Mouse (Mus musculus) layer of hippocampus, adult 18-20 months (tissue): ENCODE results near the gene Clec5a. TPM values are rescaled to one million over a fixed set of nuclear protein-coding genes. Genes with fewer than 3 reads are reported as not detected.
A peak's percentile ranks its signal among the peaks of the same experiment; 100 is the strongest.
"Not testable (repeated sequence)": the region's sequence is repeated elsewhere in the genome, so short reads cannot be mapped to it uniquely, and the experiment has no call there.

Experiments
- DNase-seq, 2 experiments: peaks; one replicate each; pipeline ENCODE4 v3.0.0; 2022; ENCODE audit warnings: low spot score in 2 of 2
- long read RNA-seq: library from polyadenylated mRNA; stranded (forward); transcript quantifications from one replicate; pipeline ENCODE4 v2.0.0, GENCODE M21; 2021
- total RNA-seq, 2 experiments: library from RNA; stranded (reverse); gene quantifications; 2 replicates each; pipeline ENCODE4 v1.2.3; 2021

The Clec5a gene
- total RNA-seq, result 1 to 10 TPM in 1 of 2 experiments, under 1 TPM in 1; 0.99 to 1.4 TPM
- long read RNA-seq, partial matches to known transcripts, result 0 of 1 reads
- long read RNA-seq, other reads (novel, unspliced or antisense), result 0 of 1 reads

GRCm38 (mm10) chr6:40585645-40586044, at the start of gene Clec5a:
Clec5a (minus strand) TSS chr6:40585821.
- no peak for DNase-seq

- no peak for DNase-seq
Observed at GRCm38 (mm10) chr6:40634640-40635071, 49.0 kb upstream of the Clec5a start.

DNA sequence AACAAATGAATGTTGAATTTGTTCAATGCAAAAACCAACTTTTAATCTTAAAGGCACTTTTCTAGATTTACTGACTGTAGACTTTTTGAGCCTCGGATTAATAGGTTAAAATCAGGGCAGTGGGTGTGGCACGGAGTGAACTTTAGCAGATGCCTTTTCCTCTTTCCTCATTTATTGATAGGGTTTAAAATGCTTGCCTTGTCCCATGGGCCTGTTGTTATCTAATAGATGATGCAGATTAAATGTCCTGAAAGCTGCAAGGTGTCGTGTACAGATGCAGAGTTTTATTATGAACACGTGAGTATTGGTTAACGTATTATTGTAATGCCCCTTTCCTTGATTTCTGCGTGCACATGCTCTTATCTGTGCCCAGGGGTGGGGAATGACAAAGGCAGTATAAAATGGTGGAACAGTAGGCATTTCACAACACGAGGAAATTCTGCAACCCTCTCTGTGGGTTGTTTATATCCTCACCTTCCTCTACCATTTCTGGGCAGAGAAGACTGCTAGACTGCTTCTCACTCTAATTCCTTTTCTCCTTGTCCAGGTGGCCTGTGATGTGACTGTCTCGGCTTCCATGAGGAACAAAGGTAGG, 42.9 kb upstream of the Clec5a start, which contains the start of gene Mgam:
Gene Mgam, plus strand, starts transcription at position 426 of the 595 bp plus-strand sequence.
- no peak for DNase-seq

DNA sequence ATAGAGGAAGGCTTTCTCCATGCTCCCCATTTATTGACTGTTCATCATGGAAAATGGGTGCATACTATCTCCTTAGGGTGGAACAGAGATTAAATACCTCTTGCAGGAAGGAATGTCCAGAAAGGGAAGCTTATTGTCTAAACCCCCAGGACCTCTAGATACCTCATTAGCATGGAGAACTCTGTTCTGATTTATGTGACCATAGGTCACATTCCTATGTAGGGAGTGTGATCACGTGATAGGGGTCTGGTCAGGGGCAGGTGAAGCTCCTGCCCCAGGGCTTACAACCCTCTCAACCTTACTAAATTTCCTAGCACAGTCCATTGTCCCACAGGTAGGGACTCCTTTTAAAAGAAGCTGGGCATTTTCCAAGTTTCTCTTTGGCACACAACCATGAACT, 40.5 kb upstream of the Clec5a start:
- DNase-seq, result no peak

- peak; percentile 16 to 71 for DNase-seq
Observed at GRCm38 (mm10) chr6:40617965-40618364, 32.3 kb upstream of the Clec5a start.

GRCm38 (mm10) chr6:40613260-40613852, 27.7 kb upstream of the Clec5a start, which contains the start of gene Tas2r138:
Tas2r138 (minus strand) TSS chr6:40613310.
- no peak for DNase-seq

DNA sequence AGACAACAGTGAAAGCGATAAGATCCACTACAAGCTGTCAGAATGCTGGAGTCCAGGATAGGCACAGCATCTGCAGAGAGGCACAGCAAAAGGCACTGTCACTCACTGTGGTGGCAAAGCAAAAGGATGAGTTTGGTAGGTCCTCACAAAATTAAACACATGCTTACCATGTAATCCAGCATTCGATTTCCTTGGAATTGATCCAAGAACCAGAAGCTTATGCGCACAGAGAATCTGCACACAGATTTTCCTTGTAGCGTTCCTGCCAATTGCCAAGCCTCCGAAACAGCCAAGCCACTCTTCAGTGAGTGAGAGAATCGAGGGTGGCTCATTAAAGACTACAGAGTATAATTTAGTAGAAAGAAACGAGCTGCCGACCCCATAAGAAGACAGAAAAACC, 24.6 kb upstream of the Clec5a start:
- peak; percentile 45 to 76 for DNase-seq

DNA sequence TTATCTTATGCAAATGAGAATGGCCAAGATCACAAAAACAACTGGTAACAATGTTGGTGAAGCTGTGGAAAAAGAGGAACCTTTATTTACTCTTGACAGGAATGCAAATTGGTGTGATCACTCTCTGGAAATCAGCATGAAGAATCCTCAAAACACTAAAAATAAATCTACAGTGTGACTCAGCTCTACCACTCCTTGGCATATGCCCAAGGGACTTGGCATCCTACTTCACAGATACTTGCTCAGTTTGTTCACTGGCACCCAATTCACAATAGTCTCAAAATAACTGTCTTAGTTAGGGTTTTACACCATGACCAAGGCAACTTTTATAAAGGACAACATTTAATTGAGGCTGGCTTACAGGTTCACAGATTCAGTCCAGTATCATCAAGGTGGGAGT, 21.8 kb upstream of the Clec5a start:
- peak; percentile 63 to 81 for DNase-seq

- not testable (repeated sequence) for DNase-seq
Observed at GRCm38 (mm10) chr6:40598546-40598945, 12.9 kb upstream of the Clec5a start.

DNA sequence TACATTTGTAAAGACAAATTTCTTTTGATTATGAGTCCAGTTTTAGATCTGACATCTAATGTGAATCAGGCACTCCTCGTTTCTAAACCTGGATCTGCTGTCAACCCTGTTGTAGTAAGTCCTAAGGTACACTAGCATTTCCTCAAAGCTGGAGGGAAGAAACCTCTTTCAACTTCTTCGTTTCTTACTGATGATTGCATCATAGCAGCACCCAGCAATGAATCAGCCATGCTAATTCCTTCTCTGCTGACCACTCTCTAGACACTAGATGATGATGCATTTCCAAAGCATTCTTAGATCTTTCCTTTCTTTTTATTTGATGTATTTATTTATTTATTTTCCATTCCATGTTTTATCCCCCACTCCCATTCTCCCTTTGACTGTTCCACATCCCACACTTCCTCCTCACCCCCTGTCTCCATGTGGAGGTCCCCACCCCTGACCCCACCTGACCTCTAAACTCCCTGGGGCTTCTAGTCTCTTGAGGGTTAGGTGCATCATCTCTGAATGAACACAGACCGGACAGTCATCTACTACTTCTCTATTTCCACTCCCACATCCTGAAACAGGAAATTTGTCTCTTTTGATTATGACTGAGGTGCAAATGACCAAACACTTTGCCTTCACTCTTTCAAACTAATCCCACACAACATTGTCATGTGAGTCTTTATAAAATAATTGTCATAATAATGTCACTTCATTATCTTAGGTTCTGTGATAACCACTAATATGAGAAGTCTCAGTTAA, 9.4 kb upstream of the Clec5a start:
- DNase-seq, result no peak

- DNase-seq, result no peak
Observed at GRCm38 (mm10) chr6:40588346-40588745, 2.7 kb upstream of the Clec5a start.

DNA sequence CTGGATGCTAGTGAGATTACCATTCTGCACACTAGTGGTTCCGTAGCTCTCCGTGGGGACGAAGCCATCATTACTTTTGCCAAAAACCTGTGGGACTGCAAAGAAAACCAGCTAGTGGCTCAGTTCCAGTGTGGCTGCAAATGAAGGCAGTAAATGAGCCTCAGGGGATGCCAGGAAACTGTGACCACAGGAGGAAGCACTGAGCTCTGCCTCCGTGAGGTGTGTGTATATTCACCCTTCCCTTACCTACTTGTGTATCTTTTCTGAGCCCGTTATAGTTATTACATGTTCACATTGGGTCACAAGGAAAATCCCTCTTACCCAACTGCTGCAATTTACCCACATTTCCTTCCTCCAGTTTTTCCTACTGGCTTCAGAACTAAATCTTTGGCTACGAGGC, 1.3 kb downstream of the Clec5a start:
- DNase-seq, result no peak

GRCm38 (mm10) chr6:40576305-40576704, 9.3 kb downstream of the Clec5a start:
- DNase-seq, result no peak

- no peak for DNase-seq
Observed at GRCm38 (mm10) chr6:40573618-40574017, 12.0 kb downstream of the Clec5a start.

DNA sequence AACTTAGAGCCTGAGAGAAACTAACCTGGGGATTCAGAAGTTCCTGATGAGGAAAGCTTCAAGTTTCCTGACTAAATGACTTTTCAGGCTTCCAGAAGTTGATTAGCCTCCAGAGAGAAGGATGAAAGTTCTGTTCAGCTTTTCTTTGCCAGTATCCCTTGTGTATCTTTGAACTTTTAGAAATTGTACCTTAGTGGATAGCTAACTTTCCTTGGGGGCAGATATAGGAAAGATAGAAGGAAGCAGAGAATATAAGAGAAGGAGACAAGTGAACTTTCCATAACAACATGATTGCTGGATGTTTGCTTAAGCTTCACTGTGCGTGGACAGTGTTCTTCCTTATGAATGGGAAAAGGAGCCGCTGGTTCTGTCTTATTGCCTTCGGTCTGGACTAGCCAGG, 16.4 kb downstream of the Clec5a start, which contains the start of gene Olfr460:
Gene Olfr460, plus strand, starts transcription at position 301 of the 400 bp plus-strand sequence.
- no peak for DNase-seq

DNA sequence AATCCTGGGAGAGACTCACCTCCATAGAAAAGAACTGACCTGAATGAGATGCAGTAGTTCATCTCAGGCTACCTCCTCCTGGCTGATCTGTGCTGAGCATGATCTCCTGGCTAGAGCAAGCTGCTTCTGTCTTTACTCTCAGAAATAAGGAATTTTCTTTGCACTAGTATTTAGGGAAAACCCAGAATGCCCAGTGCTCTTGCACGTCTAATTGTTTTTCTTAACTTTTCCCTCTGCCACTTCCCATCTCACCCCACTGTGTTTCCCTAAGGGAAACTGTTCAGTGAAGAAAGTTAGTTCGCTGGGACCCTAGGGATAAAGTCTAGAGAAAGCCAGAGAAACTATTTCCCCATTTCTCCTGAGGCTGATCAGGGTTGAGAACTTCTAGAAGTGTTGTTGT, 30.7 kb downstream of the Clec5a start, which contains the start of gene Olfr461:
Gene Olfr461, minus strand, starts transcription at position 101 of the 400 bp plus-strand sequence.
- DNase-seq, result no peak

DNA sequence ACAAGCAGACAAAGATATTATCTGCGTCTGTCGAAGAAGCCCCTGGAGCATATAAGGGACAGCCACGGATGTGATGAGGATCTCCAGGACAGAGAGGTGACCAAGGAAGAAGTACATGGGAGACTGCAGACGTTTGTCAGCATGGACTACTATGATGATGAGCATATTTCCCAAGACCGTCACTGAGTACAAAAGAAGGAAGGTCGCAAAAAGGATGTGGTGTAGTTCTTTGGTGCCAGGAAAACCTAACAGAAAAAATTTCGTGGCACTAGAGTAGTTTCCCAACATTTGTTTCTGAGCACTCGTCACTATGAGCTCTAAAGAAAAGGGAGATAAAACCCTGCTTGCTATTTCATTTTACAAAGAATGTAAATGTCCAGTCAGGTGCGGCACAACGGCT, 40.9 kb downstream of the Clec5a start:
- no peak for DNase-seq

Other genes with a start within 250 kb of the Clec5a start
- gene E330009J07Rik, start 149.7 kb downstream of the Clec5a start, total RNA-seq, result 10 to 100 TPM; 48.2 to 49.6 TPM
- gene Wee2, start 146.7 kb downstream of the Clec5a start, total RNA-seq, result not detected
- gene Ssbp1, start 114.5 kb downstream of the Clec5a start, total RNA-seq, result 10 to 100 TPM; 29.9 to 30.0 TPM
- not detected for gene Tas2r137, start 94.6 kb downstream of the Clec5a start, total RNA-seq
- not detected for gene Tas2r108, start 92.3 kb downstream of the Clec5a start, total RNA-seq
- gene Prss37, start 66.3 kb downstream of the Clec5a start, total RNA-seq, result not detected
- not detected for gene Olfr461, start 30.8 kb downstream of the Clec5a start, total RNA-seq
- gene Olfr460, start 16.3 kb downstream of the Clec5a start, total RNA-seq, result not detected
- not detected for gene Tas2r138, start 27.5 kb upstream of the Clec5a start, total RNA-seq
- not detected for gene Mgam, start 43.0 kb upstream of the Clec5a start, total RNA-seq